Mouse (Mus musculus) C2C12 (cell line): Measurements from ENCODE around the gene Mbnl2. TPM values are rescaled to one million over a fixed set of nuclear protein-coding genes. Genes with fewer than 3 reads are reported as not detected.
"Not testable (repeated sequence)": the region's sequence is repeated elsewhere in the genome, so short reads cannot be mapped to it uniquely, and the experiment has no call there.

ENCODE experiments used
- H3K27me3 ChIP-seq: one replicate; pipeline ENCODE4 v1.6.1; 2011; ENCODE audit not compliant: control insufficient read depth, insufficient read depth, insufficient read length
- H3K36me3 ChIP-seq: one replicate; pipeline ENCODE4 v1.6.1; 2011; ENCODE audit not compliant: control insufficient read depth, insufficient read depth
- H3K4me3 ChIP-seq: one replicate; pipeline ENCODE4 v1.5.1; 2011; ENCODE audit warnings: mild to moderate bottlenecking, control low read depth; ENCODE audit not compliant: poor library complexity, insufficient read depth, severe bottlenecking
- H3K79me2 ChIP-seq: one replicate; pipeline ENCODE4 v1.6.1; 2011; ENCODE audit not compliant: control insufficient read depth, insufficient read depth
- H3K79me3 ChIP-seq: one replicate; pipeline ENCODE4 v1.6.1; 2011; ENCODE audit warnings: low read depth, control low read depth
- H3ac ChIP-seq: one replicate; pipeline ENCODE3; 2011; ENCODE audit warnings: low read depth; ENCODE audit not compliant: control insufficient read depth, insufficient read length
- CEBPB ChIP-seq: IDR thresholded peaks from one replicate; pipeline ENCODE4 v1.6.1; 2011; ENCODE audit warnings: low read depth, mild to moderate bottlenecking, control low read depth, moderate library complexity
- CTCF ChIP-seq: IDR thresholded peaks from one replicate; pipeline ENCODE4 v1.5.1; 2011; ENCODE audit not compliant: control insufficient read depth, insufficient read depth, insufficient read length
- FOSL1 ChIP-seq: IDR thresholded peaks from one replicate; pipeline ENCODE4 v1.8.0; 2011; ENCODE audit warnings: mild to moderate bottlenecking, low read length; ENCODE audit not compliant: poor library complexity, insufficient read depth, severe bottlenecking
- MAX ChIP-seq: IDR thresholded peaks from one replicate; pipeline ENCODE4 v1.6.1; 2011; ENCODE audit warnings: mild to moderate bottlenecking, control low read depth
- MYOD1 ChIP-seq: IDR thresholded peaks from one replicate; pipeline ENCODE4 v1.6.1; 2011; ENCODE audit warnings: low read depth; ENCODE audit not compliant: control insufficient read depth, insufficient read length
- MYOG ChIP-seq: IDR thresholded peaks from one replicate; pipeline ENCODE4 v1.6.1; 2011; ENCODE audit not compliant: control insufficient read depth, insufficient read length; ENCODE audit errors: extremely low read depth
- USF1 ChIP-seq: IDR thresholded peaks from one replicate; pipeline ENCODE4 v1.6.1; 2011; ENCODE audit warnings: low read depth, mild to moderate bottlenecking, control low read depth, moderate library complexity
- polyA plus RNA-seq: library from polyadenylated mRNA; unstranded; fragments of >200 nt; fragmentation: generic; extraction: Trizol; gene quantifications from one replicate; pipeline ENCODE4 v1.2.1, GENCODE M21; 2012; ENCODE audit warnings: missing spikeins

Gene Mbnl2
- polyA plus RNA-seq, 1 experiment, result 42.1 TPM

DNA sequence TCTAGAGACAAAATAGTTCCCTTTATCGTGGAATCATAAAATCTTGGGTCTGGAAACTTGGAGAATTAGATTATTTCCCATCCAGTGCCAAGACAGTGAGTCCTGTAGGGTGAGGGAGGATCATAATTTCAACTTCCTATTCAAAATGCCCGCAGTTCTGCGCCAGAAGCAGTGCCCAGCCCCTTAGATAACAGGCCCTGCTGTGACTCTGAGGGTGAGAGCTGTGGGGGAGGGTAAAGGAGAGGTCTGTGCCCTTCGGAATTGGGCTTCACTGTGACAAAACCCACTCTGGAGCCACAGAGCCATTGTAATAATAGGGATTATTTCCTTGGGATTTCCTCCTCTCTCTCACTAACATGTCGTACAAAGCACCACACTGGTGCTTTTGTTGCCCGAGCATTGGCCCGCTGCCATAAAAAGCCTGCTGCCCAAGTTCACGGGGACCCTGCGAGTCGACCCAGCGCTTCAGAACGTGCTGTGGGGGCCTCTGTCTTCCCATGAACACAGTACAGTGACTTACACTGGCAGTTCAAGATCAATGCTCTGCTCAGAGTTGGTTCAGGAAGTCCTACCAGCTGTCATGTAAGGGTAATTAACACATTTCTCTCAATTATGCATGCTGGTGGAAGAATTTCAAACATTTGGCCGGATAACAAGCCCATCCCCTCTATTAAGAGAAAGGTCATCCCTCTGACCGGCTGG lies 79.7 kb downstream of the Mbnl2 start:
- TF ChIP-seq CTCF, result no peak
- no peak for TF ChIP-seq FOSL1
- TF ChIP-seq MAX, result no peak
- no peak for TF ChIP-seq USF1
- TF ChIP-seq MYOD1, result no peak
- TF ChIP-seq CEBPB, result no peak
- no peak for TF ChIP-seq MYOG
- peaks cover 97% of the 10 kb centered on the region for H3K79me3 ChIP-seq
- H3ac ChIP-seq, result no peak overlapping the region
- H3K79me2 ChIP-seq, result peaks cover 100% of the 10 kb centered on the region
- no peaks in the 10 kb centered on the region for H3K27me3 ChIP-seq
- peaks cover 44% of the 10 kb centered on the region for H3K36me3 ChIP-seq
- H3K4me3 ChIP-seq, result no peak overlapping the region

DNA sequence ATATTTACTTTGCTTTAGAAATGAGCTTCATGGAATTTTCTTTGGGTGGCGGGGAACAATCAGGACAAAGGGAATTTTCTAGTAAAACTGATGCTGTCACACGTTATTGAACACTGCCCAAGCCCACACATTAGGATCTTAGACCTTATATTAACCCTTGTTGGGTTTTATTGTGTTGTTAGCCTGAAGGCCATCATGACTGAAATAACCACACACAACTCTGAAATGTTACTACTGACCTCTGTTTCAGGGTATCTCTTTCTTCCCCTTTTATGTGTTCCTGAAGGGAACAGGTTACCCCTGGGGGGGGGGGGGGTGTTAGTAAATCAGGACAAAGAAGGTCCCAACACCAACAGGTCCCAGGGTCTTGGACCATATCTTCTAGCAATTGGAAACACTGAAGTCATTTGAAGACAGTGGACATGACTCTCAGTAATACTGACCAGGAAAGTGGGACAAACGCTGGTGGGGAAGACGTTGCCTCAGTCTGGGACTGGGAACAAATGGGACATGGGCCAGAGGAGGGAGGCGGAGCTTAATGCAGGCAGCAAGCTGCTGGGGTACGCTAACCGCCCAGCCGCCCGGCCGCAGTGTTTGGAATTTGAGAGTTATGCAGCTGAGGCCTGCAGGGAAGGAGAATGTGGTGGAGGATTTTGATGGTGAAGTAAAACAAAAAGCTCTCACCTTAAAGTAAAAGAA lies 80.4 kb downstream of the Mbnl2 start:
- H3K4me3 ChIP-seq, result no peak overlapping the region
- H3K79me2 ChIP-seq, result peaks cover 100% of the 10 kb centered on the region
- H3K36me3 ChIP-seq, result peaks cover 51% of the 10 kb centered on the region
- peaks cover 97% of the 10 kb centered on the region for H3K79me3 ChIP-seq
- no peaks in the 10 kb centered on the region for H3K27me3 ChIP-seq
- H3ac ChIP-seq, result no peak overlapping the region
- no peak for TF ChIP-seq MYOD1
- no peak for TF ChIP-seq CEBPB
- no peak for TF ChIP-seq USF1
- no peak for TF ChIP-seq CTCF
- no peak for TF ChIP-seq FOSL1

DNA sequence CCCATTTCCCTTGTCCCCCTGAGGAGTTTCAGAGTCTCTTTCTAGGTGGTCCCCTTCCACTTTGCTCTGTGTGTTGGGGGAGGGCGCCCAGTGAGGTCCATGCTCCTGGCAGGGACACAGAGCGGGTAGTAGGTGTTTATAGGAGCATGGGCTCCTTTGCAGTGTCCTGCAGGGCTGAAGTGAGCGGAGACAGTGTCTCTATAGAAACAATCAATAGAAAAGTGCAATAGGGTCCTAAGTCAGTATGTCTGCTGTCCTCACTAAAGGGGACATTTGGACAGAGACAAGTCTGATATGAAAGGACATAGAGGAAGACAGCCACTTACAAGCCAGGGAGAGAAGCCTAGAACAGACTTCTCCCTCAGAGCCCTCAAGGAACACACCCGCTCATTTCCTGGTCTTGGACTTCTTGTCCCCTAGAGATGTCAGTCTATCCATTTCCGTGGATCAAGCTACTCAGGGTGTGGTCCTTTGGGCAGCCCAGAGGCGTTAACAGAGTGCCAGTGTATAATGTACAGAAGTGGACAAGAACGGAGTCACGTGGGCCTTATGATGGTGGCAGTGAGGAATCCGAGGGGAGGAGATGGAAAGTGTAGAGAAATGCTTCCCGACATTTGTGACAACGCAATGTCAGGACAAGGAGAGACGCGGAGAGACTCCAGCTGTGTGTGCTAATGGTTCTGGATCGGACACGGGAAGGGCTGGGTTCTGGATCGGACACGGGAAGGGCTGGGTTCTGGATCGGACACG lies 82.0 kb downstream of the Mbnl2 start:
- no peaks in the 10 kb centered on the region for H3K27me3 ChIP-seq
- peaks cover 96% of the 10 kb centered on the region for H3K79me2 ChIP-seq
- TF ChIP-seq MAX (no peak), MYOG (no peak), CEBPB (no peak), FOSL1 (no peak)
- H3K4me3 ChIP-seq, result no peak overlapping the region
- H3K79me3 ChIP-seq, result peaks cover 91% of the 10 kb centered on the region
- H3ac ChIP-seq, result no peak overlapping the region
- peaks cover 47% of the 10 kb centered on the region for H3K36me3 ChIP-seq

- H3K27me3 ChIP-seq, H3K4me3 ChIP-seq, H3ac ChIP-seq: not testable (repeated sequence)
- Histone ChIP-seq H3K79me3 (peaks cover 90% of the 10 kb centered on the region), H3K36me3 (peaks cover 51% of the 10 kb centered on the region), H3K79me2 (peaks cover 96% of the 10 kb centered on the region)
Observed at GRCm38 (mm10) chr14:120359608-120360007, 84.1 kb downstream of the Mbnl2 start.

DNA sequence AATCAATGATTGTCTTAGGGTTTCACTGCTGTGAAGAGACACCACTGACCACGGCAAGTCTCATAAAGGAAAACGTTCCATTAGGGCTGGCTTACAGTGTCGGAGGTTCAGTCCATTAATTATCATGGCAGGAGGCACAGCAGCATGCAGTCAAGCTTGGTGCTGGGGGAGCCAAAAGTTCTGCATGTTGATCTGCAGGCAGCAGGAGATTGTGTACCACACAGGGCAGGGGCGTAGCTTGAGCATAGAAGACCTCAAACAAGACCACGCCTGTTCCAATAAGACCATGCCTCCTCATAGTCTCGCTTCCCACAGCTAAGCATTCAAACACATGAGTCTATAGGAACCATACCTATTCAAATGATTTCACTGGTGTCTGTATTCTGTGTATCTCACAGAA lies 85.7 kb downstream of the Mbnl2 start:
- Histone ChIP-seq H3K79me3 (peaks cover 89% of the 10 kb centered on the region), H3K27me3 (no peaks in the 10 kb centered on the region), H3K36me3 (peaks cover 49% of the 10 kb centered on the region), H3K4me3 (no peak overlapping the region), H3K79me2 (peaks cover 96% of the 10 kb centered on the region), H3ac (no peak overlapping the region)
- no peak for TF ChIP-seq FOSL1
- TF ChIP-seq CEBPB, result no peak
- TF ChIP-seq CTCF, result no peak
- TF ChIP-seq MYOG, result no peak

DNA sequence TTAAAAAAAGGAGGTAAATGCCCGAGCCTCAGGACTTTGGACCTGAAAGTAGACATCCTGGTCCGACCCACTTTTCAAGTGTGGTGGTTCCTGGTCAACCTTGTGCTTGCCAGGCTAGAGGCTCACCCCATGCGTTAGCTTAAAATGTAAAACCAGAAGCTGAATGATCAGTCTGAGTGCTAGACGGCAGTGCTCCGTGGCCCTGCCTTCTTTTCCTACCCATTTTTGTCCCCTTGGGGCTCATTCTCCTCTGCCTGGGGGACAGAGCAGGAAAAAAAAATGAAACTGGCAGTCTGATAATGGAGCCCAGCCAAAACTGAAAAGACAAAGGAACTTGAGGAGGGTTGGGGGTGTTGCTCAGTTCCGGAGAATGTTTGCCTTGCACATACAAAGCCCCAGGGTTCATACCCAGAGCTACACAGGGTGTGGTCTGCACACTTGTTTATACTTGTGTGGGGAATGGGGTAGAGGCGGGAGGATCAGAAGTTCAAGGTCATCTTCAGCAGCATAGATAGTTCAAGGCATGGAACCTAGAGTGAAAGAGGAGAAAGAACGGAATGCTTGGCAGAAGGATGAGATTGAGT lies 87.0 kb downstream of the Mbnl2 start:
- Histone ChIP-seq H3K79me3 (peaks cover 89% of the 10 kb centered on the region), H3ac (no peak overlapping the region), H3K27me3 (no peaks in the 10 kb centered on the region), H3K4me3 (no peak overlapping the region), H3K36me3 (peaks cover 59% of the 10 kb centered on the region), H3K79me2 (peaks cover 96% of the 10 kb centered on the region)
- TF ChIP-seq CTCF (no peak), USF1 (no peak), MYOD1 (no peak), CEBPB (no peak), MAX (no peak), MYOG (no peak), FOSL1 (no peak)
